Mouse (Mus musculus) hindbrain, embryonic 11.5 days (tissue): ENCODE measurements around the gene Lrp6. TPM values are rescaled to one million over a fixed set of nuclear protein-coding genes. Genes with fewer than 3 reads are reported as not detected.

Source experiments
- ATAC-seq: fragments of 200-750 bp; cut with Nextera tagmentation; 2 replicates; pipeline ENCODE4 v1.8.0; 2017; ENCODE audit warnings: mild to moderate bottlenecking, moderate TSS enrichment, moderate library complexity; ENCODE audit not compliant: low FRiP score
- DNase-seq: peaks from one replicate; pipeline ENCODE4 v3.0.0-alpha.2; 2015; ENCODE audit warnings: low spot score
- H3K27ac ChIP-seq: fragments of 300-500 bp; sonication (generic); 2 replicates; pipeline ENCODE4 v1.5.1; 2014; ENCODE audit warnings: mild to moderate bottlenecking, low read depth, low read length
- H3K27me3 ChIP-seq: fragments of 300-500 bp; sonication (generic); 2 replicates; pipeline ENCODE4 v1.6.1; 2014; ENCODE audit warnings: mild to moderate bottlenecking, low read length, moderate library complexity, mixed read lengths; ENCODE audit not compliant: control insufficient read depth, insufficient read depth
- H3K36me3 ChIP-seq: fragments of 300-500 bp; sonication (generic); 2 replicates; pipeline ENCODE4 v1.6.1; 2014; ENCODE audit warnings: mild to moderate bottlenecking, low read length, moderate library complexity, mixed read lengths; ENCODE audit not compliant: control insufficient read depth, insufficient read depth
- H3K4me1 ChIP-seq: fragments of 300-500 bp; sonication (generic); replicated peaks from 2 replicates; pipeline ENCODE4 v1.6.1; 2014; ENCODE audit warnings: low read length, mixed read lengths; ENCODE audit not compliant: control insufficient read depth, insufficient read depth
- H3K4me2 ChIP-seq: fragments of 300-500 bp; sonication (generic); replicated peaks from 2 replicates; pipeline ENCODE4 v1.6.1; 2014; ENCODE audit warnings: mild to moderate bottlenecking, low read depth, low read length
- H3K4me3 ChIP-seq: fragments of 300-500 bp; sonication (generic); 2 replicates; pipeline ENCODE4 v1.5.1; 2014; ENCODE audit warnings: low read depth, low read length
- H3K9ac ChIP-seq: fragments of 300-500 bp; sonication (generic); 2 replicates; pipeline ENCODE4 v1.6.1; 2014; ENCODE audit warnings: low read depth, low read length
- H3K9me3 ChIP-seq: fragments of 300-500 bp; sonication (generic); 2 replicates; pipeline ENCODE4 v1.6.1; 2016; ENCODE audit warnings: low read length; ENCODE audit not compliant: control insufficient read depth
- WGBS: fragments of 180-500 bp; shearing (Covaris S2); extraction: QIAGEN DNeasy Blood & Tissue Kit; methylation state at CpG from one replicate; pipeline ENCODE4 v1.1.7; 2014; 5-methylcytosine and 5-hydroxymethylcytosine counted together
- polyA plus RNA-seq: library from polyadenylated mRNA; unstranded; fragments of >200 nt; fragmentation: Nextera tagmentation; extraction: Ambion mirVana; gene quantifications from 2 replicates; pipeline ENCODE4 v1.2.1, GENCODE M21; 2014

The Lrp6 gene
- polyA plus RNA-seq, 1 experiment from 2014 or later: 37.1 TPM

DNA sequence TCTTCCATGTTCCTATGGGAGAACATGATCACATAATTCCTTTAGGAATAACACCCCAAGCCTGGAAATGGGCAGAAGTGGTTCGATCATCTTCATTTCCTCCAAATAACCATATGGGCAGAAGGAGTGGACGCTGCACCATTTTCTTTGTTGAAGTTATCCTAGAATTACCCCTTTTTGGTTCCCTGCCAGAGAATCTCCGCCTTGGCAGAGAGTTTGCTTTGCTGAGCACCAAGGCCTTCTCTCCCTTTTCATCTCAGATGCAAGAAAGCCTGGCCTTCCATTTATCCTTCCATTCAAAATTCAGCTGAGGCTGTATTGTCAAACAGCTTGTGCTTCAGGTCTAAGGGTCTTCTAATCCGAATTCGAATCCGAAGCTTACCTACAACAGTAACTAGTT is 144.8 kb downstream of the Lrp6 start:
- no peak overlapping the region for H3K4me3 ChIP-seq
- H3K9me3 ChIP-seq: no peaks in the 10 kb centered on the region
- DNase-seq: no peak
- no peak for ATAC-seq
- no peaks in the 10 kb centered on the region for H3K36me3 ChIP-seq
- H3K27ac ChIP-seq: no peak overlapping the region
- H3K4me1 ChIP-seq: no peaks in the 10 kb centered on the region
- no peaks in the 10 kb centered on the region for H3K27me3 ChIP-seq
- WGBS: 91% methylated on average over 6 of the region's 6 CpGs
- H3K9ac ChIP-seq: no peak overlapping the region
- H3K4me2 ChIP-seq: no peak overlapping the region

GRCm38 (mm10) chr6:134420375-134420774 is 146.4 kb downstream of the Lrp6 start:
- Histone ChIP-seq H3K4me1 (no peaks in the 10 kb centered on the region), H3K4me3 (no peak overlapping the region), H3K27me3 (no peaks in the 10 kb centered on the region), H3K9ac (no peak overlapping the region), H3K9me3 (no peaks in the 10 kb centered on the region), H3K27ac (no peak overlapping the region), H3K4me2 (no peak overlapping the region), H3K36me3 (no peaks in the 10 kb centered on the region)
- DNase-seq (no peak), ATAC-seq (no peak)
- 85% methylated on average over 8 of the region's 8 CpGs for WGBS

DNA sequence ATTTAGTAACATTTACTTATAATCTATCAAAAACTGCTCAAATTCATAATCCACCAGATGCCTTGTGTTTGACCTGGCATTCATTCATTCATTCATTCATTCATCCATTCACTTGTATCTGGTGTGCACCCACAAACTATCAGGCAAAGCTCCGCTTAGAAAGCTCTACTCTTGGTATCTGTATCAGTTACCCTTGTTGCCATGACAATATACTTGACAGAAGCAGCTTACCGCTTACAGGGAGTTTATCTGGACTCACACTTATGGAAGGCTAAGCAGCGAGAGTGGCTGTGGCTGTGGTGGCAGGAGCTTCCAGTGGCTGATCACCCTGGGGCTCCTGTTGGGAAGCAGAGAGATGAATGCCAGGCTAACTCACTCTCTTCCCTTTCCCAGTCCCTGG is 148.9 kb downstream of the Lrp6 start:
- H3K9ac ChIP-seq: no peak overlapping the region
- no peak overlapping the region for H3K4me2 ChIP-seq
- no peaks in the 10 kb centered on the region for H3K4me1 ChIP-seq
- no peaks in the 10 kb centered on the region for H3K36me3 ChIP-seq
- DNase-seq (no peak), ATAC-seq (no peak)
- no peaks in the 10 kb centered on the region for H3K27me3 ChIP-seq
- 81% methylated on average over 3 of the region's 3 CpGs for WGBS
- no peak overlapping the region for H3K4me3 ChIP-seq
- no peak overlapping the region for H3K27ac ChIP-seq
- no peaks in the 10 kb centered on the region for H3K9me3 ChIP-seq

- Histone ChIP-seq H3K27me3 (no peaks in the 10 kb centered on the region), H3K4me3 (no peak overlapping the region), H3K36me3 (no peaks in the 10 kb centered on the region), H3K4me2 (no peak overlapping the region), H3K9me3 (no peaks in the 10 kb centered on the region), H3K27ac (no peak overlapping the region), H3K4me1 (no peaks in the 10 kb centered on the region), H3K9ac (no peak overlapping the region)
- no peak for ATAC-seq
- DNase-seq: no peak
- WGBS: 54% methylated on average over 3 of the region's 3 CpGs
Measured at GRCm38 (mm10) chr6:134416556-134417105, 150.1 kb downstream of the Lrp6 start.

DNA sequence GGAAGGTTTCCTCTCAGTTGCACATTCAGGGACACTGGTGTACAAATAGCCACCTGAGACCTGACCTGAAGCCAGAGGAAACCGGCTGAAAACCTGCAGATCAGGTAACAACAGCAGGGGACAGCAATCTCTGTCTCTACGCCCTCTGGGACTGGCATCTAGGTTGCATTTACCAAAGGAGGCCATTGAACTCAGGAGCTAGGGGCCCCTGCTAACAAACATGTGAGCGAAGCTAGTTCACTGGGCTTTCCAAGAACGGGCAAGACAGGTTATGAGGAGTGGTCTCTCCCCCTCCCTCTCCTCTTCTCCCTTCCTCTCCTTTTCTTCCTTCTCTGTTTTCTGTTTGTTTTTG is 152.3 kb downstream of the Lrp6 start:
- ATAC-seq: no peak
- Histone ChIP-seq H3K4me3 (no peak overlapping the region), H3K36me3 (no peaks in the 10 kb centered on the region), H3K4me1 (no peaks in the 10 kb centered on the region), H3K9ac (no peak overlapping the region), H3K27ac (no peak overlapping the region), H3K27me3 (no peaks in the 10 kb centered on the region), H3K9me3 (no peaks in the 10 kb centered on the region), H3K4me2 (no peak overlapping the region)
- no peak for DNase-seq
- 68% methylated on average over 4 of the region's 4 CpGs for WGBS

- no peaks in the 10 kb centered on the region for H3K9me3 ChIP-seq
- H3K4me3 ChIP-seq: no peak overlapping the region
- WGBS: 66% methylated on average over 18 of the region's 18 CpGs
- H3K4me1 ChIP-seq: no peaks in the 10 kb centered on the region
- no peak overlapping the region for H3K4me2 ChIP-seq
- no peaks in the 10 kb centered on the region for H3K27me3 ChIP-seq
- no peaks in the 10 kb centered on the region for H3K36me3 ChIP-seq
- DNase-seq (no peak), ATAC-seq (no peak)
- no peak overlapping the region for H3K27ac ChIP-seq
- H3K9ac ChIP-seq: no peak overlapping the region
Measured at GRCm38 (mm10) chr6:134413706-134414531, 152.8 kb downstream of the Lrp6 start.

GRCm38 (mm10) chr6:134407226-134407625 is 159.5 kb downstream of the Lrp6 start:
- Histone ChIP-seq H3K27me3 (no peaks in the 10 kb centered on the region), H3K4me2 (no peak overlapping the region), H3K27ac (no peak overlapping the region), H3K9ac (no peak overlapping the region), H3K9me3 (no peaks in the 10 kb centered on the region), H3K4me1 (no peaks in the 10 kb centered on the region), H3K4me3 (no peak overlapping the region), H3K36me3 (no peaks in the 10 kb centered on the region)
- no peak for DNase-seq
- WGBS: 68% methylated on average over 5 of the region's 5 CpGs
- no peak for ATAC-seq

GRCm38 (mm10) chr6:134403684-134404070 is 163.1 kb downstream of the Lrp6 start:
- no peaks in the 10 kb centered on the region for H3K36me3 ChIP-seq
- H3K9me3 ChIP-seq: no peaks in the 10 kb centered on the region
- H3K4me1 ChIP-seq: no peaks in the 10 kb centered on the region
- WGBS: 89% methylated on average over 9 of the region's 9 CpGs
- no peak overlapping the region for H3K27ac ChIP-seq
- no peak overlapping the region for H3K9ac ChIP-seq
- DNase-seq (no peak), ATAC-seq (no peak)
- H3K27me3 ChIP-seq: no peaks in the 10 kb centered on the region
- H3K4me3 ChIP-seq: no peak overlapping the region
- no peak overlapping the region for H3K4me2 ChIP-seq
